Mouse (Mus musculus) neural tube, embryonic 11.5 days (tissue): Measurements from ENCODE around the gene Acot8. TPM values are rescaled to one million over a fixed set of nuclear protein-coding genes. Genes with fewer than 3 reads are reported as not detected.
A peak's percentile ranks its signal among the peaks of the same experiment; 100 is the strongest.

Experiments
- ATAC-seq: fragments of 200-750 bp; cut with Nextera tagmentation; 2 replicates; pipeline ENCODE4 v1.8.0; 2017; ENCODE audit warnings: moderate number of reproducible peaks, mild to moderate bottlenecking, moderate TSS enrichment, moderate library complexity; ENCODE audit not compliant: insufficient read depth, low FRiP score, low TSS enrichment
- DNase-seq: peaks from one replicate; pipeline ENCODE4 v3.0.0-alpha.2; 2015; ENCODE audit warnings: low spot score
- H3K27ac ChIP-seq: fragments of 300-500 bp; sonication (generic); 2 replicates; pipeline ENCODE4 v1.5.1; 2014; ENCODE audit warnings: low read depth, mild to moderate bottlenecking, low read length
- H3K27me3 ChIP-seq: fragments of 300-500 bp; sonication (generic); 2 replicates; pipeline ENCODE4 v1.6.1; 2014; ENCODE audit warnings: mild to moderate bottlenecking, low read length, mixed read lengths; ENCODE audit not compliant: control insufficient read depth, insufficient read depth
- H3K36me3 ChIP-seq: fragments of 300-500 bp; sonication (generic); 2 replicates; pipeline ENCODE4 v1.6.1; 2014; ENCODE audit warnings: mild to moderate bottlenecking, low read length, moderate library complexity, mixed read lengths; ENCODE audit not compliant: control insufficient read depth, insufficient read depth
- H3K4me1 ChIP-seq: fragments of 300-500 bp; sonication (generic); 2 replicates; pipeline ENCODE4 v1.6.1; 2014; ENCODE audit warnings: low read length, mixed read lengths; ENCODE audit not compliant: control insufficient read depth, insufficient read depth
- H3K4me2 ChIP-seq: fragments of 300-500 bp; sonication (generic); 2 replicates; pipeline ENCODE4 v1.6.1; 2014; ENCODE audit warnings: low read depth, mild to moderate bottlenecking, moderate library complexity
- H3K4me3 ChIP-seq: fragments of 300-500 bp; sonication (generic); 2 replicates; pipeline ENCODE4 v1.5.1; 2014; ENCODE audit warnings: low read depth, low read length
- H3K9ac ChIP-seq: fragments of 300-500 bp; sonication (generic); 2 replicates; pipeline ENCODE4 v1.6.1; 2014; ENCODE audit warnings: mild to moderate bottlenecking, low read length
- H3K9me3 ChIP-seq: fragments of 300-500 bp; sonication (generic); 2 replicates; pipeline ENCODE4 v1.6.1; 2016; ENCODE audit warnings: low read length; ENCODE audit not compliant: control insufficient read depth
- WGBS: fragments of 180-500 bp; shearing (Covaris S2); extraction: QIAGEN DNeasy Blood & Tissue Kit; methylation state at CpG from one replicate; pipeline ENCODE4 v1.1.7; 2014; 5-methylcytosine and 5-hydroxymethylcytosine counted together
- polyA plus RNA-seq: library from polyadenylated mRNA; unstranded; fragments of >200 nt; fragmentation: Nextera tagmentation; extraction: Ambion mirVana; gene quantifications from 2 replicates; pipeline ENCODE4 v1.2.1, GENCODE M21; 2014

The Acot8 gene
- polyA plus RNA-seq, 1 experiment from 2014 or later: 15.1 TPM

DNA sequence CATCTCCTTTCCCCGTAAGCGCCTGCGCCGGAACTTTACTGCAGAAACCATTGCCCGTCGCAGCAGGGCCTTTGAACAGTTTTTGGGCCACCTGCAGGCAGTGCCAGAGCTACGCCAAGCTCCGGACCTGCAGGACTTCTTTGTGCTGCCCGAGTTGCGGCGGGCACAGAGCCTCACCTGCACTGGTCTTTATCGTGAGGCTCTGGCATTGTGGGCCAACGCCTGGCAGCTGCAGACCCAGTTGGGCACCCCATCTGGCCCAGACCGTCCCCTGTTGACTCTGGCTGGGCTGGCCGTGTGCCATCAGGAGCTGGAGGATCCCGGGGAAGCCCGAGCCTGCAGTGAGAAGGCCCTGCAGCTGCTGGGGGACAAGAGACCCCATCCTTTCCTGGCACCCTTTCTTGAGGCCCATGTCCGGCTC, 12.8 kb downstream of the Acot8 start:
- H3K4me3 ChIP-seq: no peak overlapping the region
- H3K27ac ChIP-seq: no peak overlapping the region
- DNase-seq (no peak), ATAC-seq (no peak)
- H3K36me3 ChIP-seq: peaks cover 2% of the 10 kb centered on the region; the same call in 1 of the 2 replicates
- no peak overlapping the region for H3K9ac ChIP-seq
- H3K4me1 ChIP-seq: no peaks in the 10 kb centered on the region
- H3K27me3 ChIP-seq: no peaks in the 10 kb centered on the region
- WGBS: 92% methylated on average over 18 of the region's 18 CpGs
- no peaks in the 10 kb centered on the region for H3K9me3 ChIP-seq
- no peak overlapping the region for H3K4me2 ChIP-seq

DNA sequence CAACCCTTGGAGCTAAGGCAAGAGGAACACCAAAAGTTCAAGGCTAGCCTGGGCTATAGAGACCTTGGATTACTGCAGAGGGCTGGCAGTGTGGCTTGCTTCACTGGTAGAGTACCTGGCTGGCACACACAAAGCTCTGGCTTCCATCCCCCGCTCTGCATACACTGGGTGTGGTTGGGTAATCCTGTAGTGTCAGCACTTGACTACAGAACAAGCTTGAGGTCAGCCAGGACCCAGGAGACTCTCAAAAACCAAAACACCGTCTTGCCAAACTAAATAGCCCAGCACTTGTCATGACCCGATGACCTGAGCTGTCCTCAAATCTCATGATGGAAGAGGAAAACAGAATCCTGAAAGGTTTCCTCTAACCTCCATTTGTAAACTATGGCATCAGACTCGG, 14.2 kb downstream of the Acot8 start:
- Histone ChIP-seq H3K4me3 (no peak overlapping the region), H3K9me3 (no peaks in the 10 kb centered on the region), H3K4me2 (no peak overlapping the region), H3K27me3 (no peaks in the 10 kb centered on the region), H3K27ac (no peak overlapping the region), H3K9ac (no peak overlapping the region), H3K4me1 (no peaks in the 10 kb centered on the region), H3K36me3 (peaks cover 2% of the 10 kb centered on the region; the same call in 1 of the 2 replicates)
- DNase-seq (no peak), ATAC-seq (no peak)
- WGBS: 87% methylated on average over 4 of the region's 4 CpGs

DNA sequence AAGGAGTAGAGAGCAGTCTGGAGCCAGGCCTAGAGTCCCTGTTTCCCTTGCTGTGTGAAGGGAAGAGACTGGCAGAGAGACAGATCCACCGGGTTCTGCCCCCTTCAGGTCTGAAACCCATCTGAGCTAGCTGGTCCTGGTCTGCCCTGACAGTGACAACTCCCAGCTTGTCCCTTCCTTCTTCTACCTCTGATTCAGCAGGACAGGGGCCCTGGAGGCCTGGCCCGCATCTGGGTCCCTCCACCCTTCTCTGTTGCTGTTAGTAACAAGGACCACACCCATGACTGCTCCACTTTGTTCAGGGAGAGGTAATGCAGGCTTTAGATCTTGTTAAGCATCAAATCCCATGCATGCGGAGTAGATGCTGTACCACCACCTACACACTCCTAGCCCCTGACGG, 16.3 kb downstream of the Acot8 start:
- no peak overlapping the region for H3K27ac ChIP-seq
- H3K4me3 ChIP-seq: no peak overlapping the region
- 81% methylated on average over 4 of the region's 4 CpGs for WGBS
- no peak overlapping the region for H3K9ac ChIP-seq
- DNase-seq (no peak), ATAC-seq (no peak)
- no peaks in the 10 kb centered on the region for H3K4me1 ChIP-seq
- no peak overlapping the region for H3K4me2 ChIP-seq
- no peaks in the 10 kb centered on the region for H3K9me3 ChIP-seq
- no peaks in the 10 kb centered on the region for H3K27me3 ChIP-seq
- peaks cover 2% of the 10 kb centered on the region; the same call in 1 of the 2 replicates for H3K36me3 ChIP-seq

DNA sequence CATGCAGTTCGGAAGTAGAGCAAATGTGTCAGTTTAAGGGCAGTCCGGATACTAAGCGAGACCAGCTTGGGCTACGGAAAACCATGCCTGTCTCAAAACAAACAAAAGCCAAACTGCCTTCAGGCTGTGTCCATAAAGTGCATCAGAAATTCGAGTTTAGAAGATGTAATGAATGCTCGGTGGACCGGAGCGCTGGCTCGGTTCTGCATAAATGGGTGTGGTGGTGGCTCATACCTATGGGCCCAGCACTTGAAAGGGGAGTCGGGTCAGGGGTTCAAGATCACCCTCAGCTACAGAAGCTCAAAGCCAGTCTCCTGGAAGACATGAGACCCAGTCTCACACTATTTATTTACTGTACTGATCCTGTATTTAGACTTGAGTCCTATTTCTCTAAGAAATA, 16.9 kb downstream of the Acot8 start:
- Histone ChIP-seq H3K9ac (no peak overlapping the region), H3K4me3 (no peak overlapping the region), H3K4me1 (no peaks in the 10 kb centered on the region), H3K9me3 (no peaks in the 10 kb centered on the region), H3K27me3 (no peaks in the 10 kb centered on the region), H3K4me2 (no peak overlapping the region), H3K36me3 (peaks cover 2% of the 10 kb centered on the region; the same call in 1 of the 2 replicates), H3K27ac (no peak overlapping the region)
- WGBS: 86% methylated on average over 10 of the region's 10 CpGs
- no peak for DNase-seq
- no peak for ATAC-seq

DNA sequence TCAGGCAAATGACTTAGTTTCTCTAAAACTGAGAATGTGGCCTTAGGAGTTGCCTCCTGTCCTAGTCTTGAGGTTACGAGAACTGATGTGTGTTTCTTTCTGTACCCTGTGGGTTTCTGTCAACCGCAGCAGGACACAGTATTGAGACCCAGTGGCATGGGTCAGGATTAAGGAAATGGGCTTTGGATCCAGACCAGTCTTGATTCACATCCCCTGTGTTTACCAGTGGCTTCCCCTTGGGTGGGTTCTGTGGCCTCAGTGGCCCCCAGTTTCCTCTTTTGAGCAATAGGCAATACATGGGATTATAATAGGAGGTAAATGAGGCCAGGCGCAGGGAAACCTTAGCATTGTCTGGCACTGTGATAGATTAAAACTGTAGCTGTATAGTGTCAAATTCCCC, 17.6 kb downstream of the Acot8 start:
- ATAC-seq (no peak), DNase-seq (no peak)
- Histone ChIP-seq H3K36me3 (0 out of 2 replicates have a peak, but pooled peaks cover 2% of the 10 kb centered on the region), H3K4me1 (no peaks in the 10 kb centered on the region), H3K4me2 (peak overlapping the region; percentile 81; the same call in 1 of the 2 replicates), H3K9ac (no peak overlapping the region), H3K27me3 (no peaks in the 10 kb centered on the region), H3K4me3 (no peak overlapping the region), H3K27ac (no peak overlapping the region), H3K9me3 (no peaks in the 10 kb centered on the region)
- 85% methylated on average over 3 of the region's 3 CpGs for WGBS

DNA sequence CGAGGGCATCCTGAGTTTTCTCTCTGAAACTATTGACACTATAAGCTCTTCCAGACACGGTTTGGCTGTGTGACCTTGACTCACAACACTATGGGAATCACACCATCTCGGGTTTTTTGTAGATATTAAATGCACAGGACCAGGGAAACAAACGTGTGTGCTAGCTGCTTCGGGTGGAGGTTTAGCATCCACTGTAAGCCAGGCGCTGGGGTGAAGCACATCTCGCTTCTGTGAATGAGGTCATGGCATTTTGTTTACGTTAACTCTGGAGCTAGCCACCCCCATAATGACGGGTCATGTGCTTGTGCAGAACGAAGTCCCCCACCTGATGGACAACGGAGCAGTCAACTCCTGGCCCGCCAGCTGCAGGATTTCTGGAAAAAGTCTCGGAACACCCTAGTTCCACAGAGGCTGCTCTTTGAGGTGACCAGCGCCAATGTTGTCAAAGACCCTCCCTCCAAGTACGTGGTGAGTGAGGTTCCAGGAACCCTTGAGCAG, 18.2 kb downstream of the Acot8 start:
- no peaks in the 10 kb centered on the region for H3K4me1 ChIP-seq
- no peaks in the 10 kb centered on the region for H3K9me3 ChIP-seq
- H3K9ac ChIP-seq: peak overlapping the region; percentile 72
- peak overlapping the region; percentile 81 for H3K4me2 ChIP-seq
- 10% methylated on average over 15 of the region's 15 CpGs for WGBS
- no peak overlapping the region for H3K27ac ChIP-seq
- H3K4me3 ChIP-seq: peak overlapping the region; percentile 61
- DNase-seq (peak; percentile 28), ATAC-seq (no peak)
- H3K27me3 ChIP-seq: no peaks in the 10 kb centered on the region
- no peaks in the 10 kb centered on the region for H3K36me3 ChIP-seq

DNA sequence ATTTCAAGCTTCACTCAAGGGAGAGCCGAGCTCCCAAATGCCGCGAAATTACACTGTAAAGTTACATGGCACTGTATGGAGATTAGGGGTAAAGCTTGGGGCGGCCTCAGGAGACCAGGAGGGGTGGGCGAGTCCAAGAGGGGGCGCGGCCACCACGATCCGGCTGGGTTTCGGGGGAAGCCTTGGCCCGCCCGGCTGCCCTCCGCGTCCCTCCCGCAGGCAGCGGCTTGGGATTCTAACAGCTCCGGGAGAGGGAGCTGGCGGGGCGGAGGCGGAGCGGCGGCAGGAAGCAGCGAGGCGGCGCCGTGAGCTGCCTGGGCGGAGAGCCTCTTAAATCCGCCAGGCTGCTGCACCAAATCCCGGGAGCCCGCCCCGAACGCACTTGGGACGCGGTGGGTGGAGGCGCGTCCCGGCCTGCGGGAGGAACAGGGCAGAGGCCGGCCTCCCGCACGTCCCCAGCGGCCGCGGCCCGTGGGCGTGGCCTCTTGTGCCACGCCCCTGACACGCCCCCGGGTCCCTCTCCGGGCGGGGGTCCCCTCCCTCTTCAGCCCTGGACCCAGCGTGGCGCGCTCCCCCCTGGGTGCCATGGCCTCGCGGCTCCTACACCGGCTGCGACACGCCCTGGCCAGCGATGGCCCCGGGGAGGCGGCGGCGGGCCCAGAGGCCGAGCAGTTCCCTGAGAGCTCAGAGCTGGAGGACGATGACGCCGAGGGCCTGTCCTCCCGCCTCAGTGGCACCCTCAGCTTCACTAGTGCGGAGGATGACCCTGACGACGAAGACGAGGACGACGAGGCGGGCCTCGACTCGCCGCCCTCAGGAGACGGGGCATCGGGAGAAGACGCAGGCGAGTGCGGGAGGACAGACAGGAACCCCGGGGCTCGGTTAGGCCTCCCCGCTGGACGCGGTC, 18.9 kb downstream of the Acot8 start, which contains the start of gene Snx21:
Snx21 (plus strand) TSS at position 343 of the 907 bp plus-strand sequence.
- Histone ChIP-seq H3K27ac (peak within 1 kb of the TSS; percentile 62), H3K9me3 (no peaks in the 10 kb centered on the region)
- under 1% methylated on average over 68 of the region's 89 CpGs for WGBS

DNA sequence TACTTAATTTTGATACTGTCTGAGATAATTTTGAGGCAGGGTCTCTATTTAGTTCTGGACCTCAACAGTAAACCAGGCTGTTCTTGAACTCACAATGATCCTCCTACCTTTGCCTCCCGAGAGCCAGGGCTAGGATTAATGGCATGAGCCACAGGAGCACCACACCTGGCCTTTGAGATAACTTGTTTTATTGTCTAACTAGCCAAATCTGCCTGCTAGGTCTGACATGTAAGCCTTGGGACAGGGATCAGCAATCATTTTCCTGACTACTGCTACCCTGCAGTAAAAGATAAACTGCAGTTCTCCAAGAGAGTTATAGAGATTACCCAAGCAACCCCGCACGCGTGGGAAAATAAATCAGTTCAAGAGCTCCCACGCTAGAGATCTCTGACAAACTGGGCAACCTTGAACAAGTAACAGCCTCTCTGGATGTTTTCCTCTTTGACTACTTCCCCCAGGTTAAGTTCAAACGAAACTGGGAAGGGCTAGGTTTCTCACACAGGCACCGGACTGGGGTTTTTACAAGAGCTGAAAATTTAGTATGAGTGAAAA, 19.7 kb downstream of the Acot8 start:
- H3K9me3 ChIP-seq: no peaks in the 10 kb centered on the region
- no peaks in the 10 kb centered on the region for H3K27me3 ChIP-seq
- ATAC-seq (no peak), DNase-seq (no peak)
- peak overlapping the region; percentile 61 for H3K4me3 ChIP-seq
- peak overlapping the region; percentile 81 for H3K4me2 ChIP-seq
- H3K36me3 ChIP-seq: no peaks in the 10 kb centered on the region
- no peak overlapping the region for H3K27ac ChIP-seq
- H3K9ac ChIP-seq: peak overlapping the region; percentile 72
- 16% methylated on average over 7 of the region's 7 CpGs for WGBS
- H3K4me1 ChIP-seq: no peaks in the 10 kb centered on the region

More for the DNA sequence above, 18.9 kb downstream of the Acot8 start, which contains the start of gene Snx21:
- no peaks in the 10 kb centered on the region for H3K36me3 ChIP-seq
- peak within 1 kb of the TSS; percentile 72 for H3K9ac ChIP-seq
- peak; percentile 91 for ATAC-seq
- H3K4me2 ChIP-seq: peak within 1 kb of the TSS; percentile 81
- no peaks in the 10 kb centered on the region for H3K4me1 ChIP-seq
- DNase-seq: peak; percentile 90
- peak within 1 kb of the TSS; percentile 61 for H3K4me3 ChIP-seq
- H3K27me3 ChIP-seq: no peaks in the 10 kb centered on the region
